Mouse (Mus musculus) left cerebral cortex, postnatal 14 days (tissue): ENCODE measurements around the gene Ak9. TPM values are rescaled to one million over a fixed set of nuclear protein-coding genes. Genes with fewer than 3 reads are reported as not detected.
"Not testable (repeated sequence)": the region's sequence is repeated elsewhere in the genome, so short reads cannot be mapped to it uniquely, and the experiment has no call there.

Experiments used
- DNase-seq, 2 experiments: peaks; one replicate each; pipeline ENCODE4 v3.0.0; 2021 to 2022; ENCODE audit warnings: low spot score in 2 of 2, mixed read lengths in 1 of 2
- intact Hi-C: fragments of 180-260 bp; cut with DNase I; formaldehyde crosslinking; loops from one replicate; pipeline ENCODE4 v1.15.1; 2025
- total RNA-seq, 2 experiments: library from RNA; stranded (reverse); gene quantifications; 2 replicates each; pipeline ENCODE4 v1.2.3; 2021

Ak9 gene
- total RNA-seq, 2 experiments from 2014 or later, result 0.08 TPM; not detected in 1

GRCm38 (mm10) chr10:41304961-41305455 is 1.2 kb downstream of the Ak9 start:
- intact Hi-C loops, result loop anchor here (10.0 kb wide), 2 partner anchors 90 to 200 kb away; no protein-coding TSS in a partner anchor
- no peak for DNase-seq

DNA sequence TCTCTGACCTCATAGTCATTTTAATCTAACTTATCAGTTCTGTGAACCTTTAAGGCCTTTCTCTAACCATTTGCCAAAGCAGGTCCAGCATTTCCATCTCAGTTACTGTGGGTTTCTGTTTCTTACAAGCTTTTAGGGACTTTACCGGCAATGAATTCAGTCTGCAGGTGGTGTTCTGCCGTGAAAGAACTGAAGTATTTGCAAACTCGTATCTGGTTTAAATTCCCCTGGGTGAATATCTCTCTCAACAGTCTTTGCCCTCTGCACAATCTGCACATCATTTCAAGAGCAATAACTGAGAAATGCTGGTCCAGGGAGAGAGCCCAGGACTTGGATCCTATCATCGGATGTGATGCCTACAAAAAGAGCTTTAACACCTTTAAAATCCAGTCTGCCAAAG is 4.4 kb downstream of the Ak9 start:
- no peak for DNase-seq
- intact Hi-C loops, result loop anchor here (10.0 kb wide), 2 partner anchors 87 to 197 kb away; no protein-coding TSS in a partner anchor

DNA sequence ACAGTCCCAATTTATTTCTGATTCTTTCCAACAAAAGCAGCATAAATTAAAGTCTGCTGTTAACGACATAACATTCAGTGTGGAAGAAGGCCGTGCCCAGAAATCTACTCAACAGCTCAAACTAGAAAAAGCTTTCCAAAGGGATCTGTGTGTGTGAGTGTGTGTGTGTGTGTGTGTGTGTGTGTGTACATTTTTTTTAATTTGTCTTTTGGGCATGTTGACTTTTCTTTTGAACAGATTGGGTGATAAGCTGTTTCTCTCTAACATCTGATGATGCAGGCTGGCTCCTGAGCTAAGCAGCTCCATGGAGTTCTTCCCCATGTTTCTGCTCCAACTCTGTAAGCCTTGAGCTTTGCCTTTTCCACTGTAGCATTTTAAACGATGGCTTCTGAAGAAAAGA is 12.1 kb downstream of the Ak9 start:
- DNase-seq, result peak in 1 of 2 experiments; percentile 28
- intact Hi-C loops, result no loop called here

DNA sequence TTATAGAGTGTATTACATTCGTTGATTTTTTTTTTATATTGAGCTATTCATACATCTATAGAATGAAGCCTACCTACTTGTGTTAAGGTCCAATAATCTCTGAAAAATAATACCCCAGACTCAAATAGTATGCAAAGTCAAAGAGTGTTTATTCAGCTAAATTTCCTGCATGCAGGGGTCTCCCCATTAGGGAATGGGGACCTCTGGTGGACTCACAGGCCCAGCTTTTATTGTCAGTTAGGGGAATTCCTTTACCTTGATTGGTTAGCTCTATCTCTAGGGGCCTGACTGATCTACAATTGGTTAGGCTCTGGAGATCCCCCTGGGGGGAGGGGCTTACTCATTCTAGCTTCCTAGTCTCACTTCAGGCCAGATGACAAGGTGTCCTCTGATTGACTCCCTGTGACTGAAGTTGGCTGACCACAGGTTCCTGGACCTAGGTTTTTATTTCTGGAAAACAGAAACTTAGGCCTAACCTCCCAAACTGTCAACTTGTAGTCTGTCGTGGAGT is 28.8 kb downstream of the Ak9 start:
- DNase-seq, result no peak

GRCm38 (mm10) chr10:41341346-41341745 is 37.6 kb downstream of the Ak9 start:
- no peak for DNase-seq
- intact Hi-C loops, result no loop called here

More for the DNA sequence above, 28.8 kb downstream of the Ak9 start:
- intact Hi-C loops, result no loop called here

DNA sequence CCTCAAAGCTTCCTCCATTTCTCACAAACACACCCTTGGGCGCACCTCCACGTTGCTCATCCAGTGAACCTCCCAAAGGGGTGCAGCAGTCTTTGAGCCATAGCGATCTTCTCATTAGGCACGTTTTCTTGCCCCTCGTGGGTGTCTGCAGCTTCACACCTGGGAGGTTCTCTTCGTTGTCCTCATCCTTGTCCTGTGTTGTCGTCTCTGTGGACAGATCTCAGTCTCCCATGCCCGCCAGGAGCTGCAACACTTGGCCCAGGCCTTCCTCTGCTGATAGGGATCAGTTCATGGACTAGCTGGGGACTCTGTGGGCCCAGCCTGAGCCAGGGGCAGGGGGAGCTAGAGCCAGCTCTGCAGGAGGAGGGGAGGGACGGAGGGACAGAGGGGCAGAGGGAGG is 61.3 kb downstream of the Ak9 start:
- intact Hi-C loops, result no loop called here
- DNase-seq, result no peak

DNA sequence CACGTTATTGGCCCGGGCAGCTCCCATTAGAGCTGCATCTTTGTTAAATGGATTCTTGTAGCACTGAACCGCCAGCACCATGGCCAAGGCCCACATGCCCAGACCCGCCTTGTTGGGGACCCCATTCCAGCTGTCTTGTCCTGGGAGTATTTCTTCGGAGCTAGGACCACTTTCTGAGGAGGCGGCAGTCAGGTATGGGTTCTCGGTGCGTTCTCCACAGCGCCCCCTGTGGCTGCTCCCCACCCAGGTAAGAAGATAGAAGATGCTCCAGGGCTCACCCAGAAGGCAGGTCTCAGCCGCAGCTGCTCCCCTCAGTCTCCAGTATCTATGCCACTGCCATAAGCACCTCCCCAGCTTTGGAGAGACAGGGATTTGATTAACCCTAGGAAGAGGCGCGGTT is 76.7 kb downstream of the Ak9 start:
- DNase-seq, result no peak

GRCm38 (mm10) chr10:41385506-41386221 is 81.9 kb downstream of the Ak9 start:
- intact Hi-C loops, result no loop called here
- peak in 1 of 2 experiments; percentile 58 for DNase-seq

More for the DNA sequence above, 76.7 kb downstream of the Ak9 start:
- intact Hi-C loops, result no loop called here

DNA sequence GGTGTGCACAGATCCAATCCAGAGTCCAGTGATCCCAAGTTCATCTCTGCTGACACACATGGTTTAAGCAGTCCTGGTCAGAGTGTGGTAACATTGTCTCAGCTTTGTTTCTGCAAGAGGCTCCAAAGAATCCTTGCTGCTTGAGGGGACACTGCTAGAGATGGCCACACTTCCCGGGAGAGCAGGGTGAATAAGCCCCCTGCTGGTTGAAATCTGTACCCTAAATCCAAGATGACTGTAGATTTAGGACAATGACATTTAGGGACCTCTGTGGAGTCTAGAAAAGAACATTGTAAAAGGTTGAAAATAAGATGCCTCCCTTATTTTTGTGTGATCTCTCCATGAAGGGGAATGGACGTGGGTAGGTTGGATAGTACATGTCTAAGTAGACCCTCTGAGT is 89.8 kb downstream of the Ak9 start:
- DNase-seq, result no peak
- intact Hi-C loops, result loop anchor here (10.0 kb wide), 1 partner anchor 89 kb away; the partner anchor contains the start of genes Ak9 and Fig4

DNA sequence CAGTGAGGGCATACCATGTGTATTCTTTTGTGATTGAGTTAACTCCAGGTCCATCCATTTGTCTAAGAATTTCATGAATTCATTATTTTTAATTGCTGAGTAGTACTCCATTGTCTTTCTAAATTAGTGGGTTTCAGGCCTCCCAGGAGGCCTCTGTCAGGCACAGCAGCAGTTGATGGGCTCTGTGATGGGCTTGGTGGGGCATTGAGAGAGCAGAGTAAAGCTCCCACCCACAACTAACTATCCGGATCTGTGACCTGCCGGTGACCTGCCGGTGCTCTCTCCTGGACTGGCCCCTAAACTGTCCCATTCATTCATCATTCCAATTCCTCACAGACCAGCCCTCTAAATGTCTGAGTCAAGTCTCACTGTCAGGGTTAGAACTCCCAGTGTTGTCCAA is 97.3 kb downstream of the Ak9 start:
- intact Hi-C loops, result loop anchor here (10.0 kb wide), 1 partner anchor 396 kb away; no protein-coding TSS in a partner anchor
- no peak for DNase-seq

GRCm38 (mm10) chr10:41403364-41403763 is 99.6 kb downstream of the Ak9 start:
- intact Hi-C loops, result loop anchor here (10.0 kb wide), 1 partner anchor 399 kb away; no protein-coding TSS in a partner anchor
- DNase-seq, result no peak

- intact Hi-C loops, result loop anchor here (10.0 kb wide), 1 partner anchor 399 kb away; no protein-coding TSS in a partner anchor
- DNase-seq, result peak; percentile 31 to 51
Measured at GRCm38 (mm10) chr10:41403893-41404612, 100.3 kb downstream of the Ak9 start.

DNA sequence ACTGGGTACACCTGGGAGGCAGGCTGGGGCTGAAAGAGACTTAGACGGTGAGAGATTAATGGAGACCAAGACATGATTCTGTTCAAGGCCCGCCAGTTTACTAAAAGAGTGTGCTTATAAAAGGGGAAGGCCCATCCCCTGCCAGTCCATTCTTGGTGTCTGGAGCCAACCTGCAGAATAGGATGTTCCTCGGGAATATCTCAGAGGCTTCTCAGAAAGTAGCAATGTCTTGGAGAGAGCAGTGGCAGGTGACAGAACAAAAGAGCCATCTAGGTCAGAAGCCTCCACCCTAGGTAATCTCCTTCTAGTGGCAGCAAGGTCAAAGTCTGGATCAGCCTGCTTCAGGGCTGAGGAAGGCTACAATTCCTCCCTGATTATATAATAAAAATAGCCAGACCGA is 106.4 kb downstream of the Ak9 start:
- DNase-seq, intact Hi-C loops: not testable (repeated sequence)

GRCm38 (mm10) chr10:41410821-41411220 is 107.0 kb downstream of the Ak9 start:
- DNase-seq, intact Hi-C loops: not testable (repeated sequence)

DNA sequence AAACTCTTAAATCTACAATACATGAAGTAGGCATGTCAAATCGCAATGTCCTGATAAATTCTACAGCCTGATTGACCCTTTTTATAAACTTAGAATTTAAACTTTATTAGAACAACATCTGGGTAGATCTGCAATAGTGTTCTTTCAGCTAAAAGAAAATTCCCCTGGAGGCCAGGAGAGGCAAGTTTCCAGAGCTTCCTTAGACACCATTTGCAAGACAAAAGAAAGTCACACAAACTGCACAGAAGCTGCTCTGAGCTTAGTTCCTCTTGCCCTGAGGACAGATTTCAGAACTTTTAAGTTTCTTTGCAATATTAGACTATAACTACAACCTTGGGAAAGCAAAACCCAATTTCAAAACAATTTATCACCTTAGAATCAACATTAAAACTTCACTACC is 109.7 kb downstream of the Ak9 start:
- intact Hi-C loops, DNase-seq: not testable (repeated sequence)

- DNase-seq, intact Hi-C loops: not testable (repeated sequence)
Measured at GRCm38 (mm10) chr10:41415368-41415767, 111.6 kb downstream of the Ak9 start.

DNA sequence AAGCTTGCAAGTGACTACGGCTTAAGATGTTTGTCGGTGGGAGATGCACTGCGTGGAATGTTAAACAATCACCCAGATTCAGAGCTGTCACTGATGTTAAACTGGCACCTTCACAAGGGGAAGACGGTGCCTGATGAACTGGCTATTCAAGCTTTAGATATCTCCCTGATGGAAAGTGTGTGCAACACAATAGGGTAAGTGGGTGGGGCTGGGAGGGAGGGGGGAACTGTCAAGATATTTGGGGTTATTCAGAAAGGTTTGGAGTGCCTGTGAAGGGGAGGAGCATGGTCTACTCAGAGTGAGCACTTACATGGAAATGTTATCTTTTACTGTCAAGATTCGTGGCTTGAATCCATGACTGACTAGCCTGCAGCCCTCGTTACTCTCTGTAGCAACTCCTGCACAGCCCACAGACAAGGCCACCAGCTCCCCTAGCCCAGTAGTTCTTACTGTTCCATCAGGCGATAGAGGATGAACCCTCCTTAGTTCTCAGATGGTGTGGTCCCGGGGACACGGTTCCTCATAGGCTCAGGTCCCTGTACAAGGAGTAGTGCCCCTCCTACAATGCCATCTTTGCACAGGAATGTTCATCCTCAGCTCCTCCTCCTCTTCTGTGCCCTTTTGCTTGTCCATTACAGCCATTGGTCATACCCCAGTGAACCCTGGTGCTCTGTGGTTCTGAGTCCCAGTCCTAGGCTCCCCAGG is 116.9 kb downstream of the Ak9 start:
- intact Hi-C loops, result no loop called here

GRCm38 (mm10) chr10:41423681-41424080 is 119.9 kb downstream of the Ak9 start:
- intact Hi-C loops, result no loop called here
- no peak for DNase-seq

More for the DNA sequence above, 116.9 kb downstream of the Ak9 start:
- DNase-seq, result no peak

DNA sequence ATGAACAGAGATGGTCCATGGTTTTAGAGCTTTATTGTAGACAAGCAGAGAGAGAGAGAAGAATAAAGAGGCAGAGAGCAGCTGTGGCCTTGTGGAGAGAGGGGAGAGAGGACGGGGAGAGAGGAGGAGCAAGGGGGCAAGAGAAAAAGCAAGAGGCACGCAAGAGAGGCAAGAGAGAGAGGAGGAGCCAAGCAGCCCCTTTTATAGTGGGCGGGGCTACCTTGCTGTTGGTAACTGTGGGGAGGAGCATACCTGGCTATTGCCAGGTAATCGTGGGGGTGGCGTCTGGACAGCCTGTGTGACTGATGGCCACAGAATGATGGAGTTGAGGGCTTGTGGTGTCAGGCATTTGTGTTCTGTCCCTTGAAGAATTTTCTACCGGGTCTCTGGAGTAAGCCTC is 122.6 kb downstream of the Ak9 start:
- DNase-seq, result no peak
- intact Hi-C loops, result no loop called here
